Mouse (Mus musculus) MEL (cell line): ENCODE results near the gene Krt18. TPM values are rescaled to one million over a fixed set of nuclear protein-coding genes. Genes with fewer than 3 reads are reported as not detected.

Experiments used
- DNase-seq: peaks from one replicate; pipeline ENCODE4 v3.0.0; 2011; ENCODE audit warnings: low read depth, low spot score
- H3K27ac ChIP-seq: 2 replicates; pipeline ENCODE4 v1.5.1; 2012; ENCODE audit warnings: low read depth, mild to moderate bottlenecking, control low read depth, low read length, moderate library complexity; ENCODE audit not compliant: control insufficient read depth
- H3K27me3 ChIP-seq, 2 experiments: fragments of 150-350 bp in 1 of 2; sonication (generic) in 1 of 2; 2 replicates each; pipeline ENCODE4 v1.6.1; 2012; ENCODE audit warnings: low read length in 2 of 2, mild to moderate bottlenecking in 2 of 2, improper control_type of control experiment in 1 of 2, moderate library complexity in 1 of 2; ENCODE audit not compliant: insufficient read depth in 2 of 2, control insufficient read depth in 1 of 2
- H3K36me3 ChIP-seq, 2 experiments: 2 replicates each; pipeline ENCODE4 v1.6.1; 2012 to 2014; ENCODE audit warnings: low read length in 2 of 2, improper control_type of control experiment in 1 of 2, inconsistent platforms in 1 of 2, mild to moderate bottlenecking in 1 of 2; ENCODE audit not compliant: insufficient read depth in 2 of 2, control insufficient read depth in 1 of 2
- H3K4me1 ChIP-seq, 2 experiments: fragments of 150-350 bp in 1 of 2; sonication (generic) in 1 of 2; 2 replicates each; pipeline ENCODE4 v1.6.1; 2012; ENCODE audit warnings: low read length in 2 of 2, improper control_type of control experiment in 1 of 2, mild to moderate bottlenecking in 1 of 2; ENCODE audit not compliant: insufficient read depth in 2 of 2, control insufficient read depth in 1 of 2
- H3K4me3 ChIP-seq, 2 experiments: fragments of 150-350 bp in 1 of 2; sonication (generic) in 1 of 2; 2 replicates each; pipeline ENCODE4 v1.5.1; 2012; ENCODE audit warnings: low read depth in 2 of 2, low read length in 2 of 2, mild to moderate bottlenecking in 2 of 2, moderate library complexity in 2 of 2, control low read depth in 1 of 2, improper control_type of control experiment in 1 of 2; ENCODE audit not compliant: control insufficient read depth in 1 of 2, insufficient read depth in 1 of 2
- H3K79me2 ChIP-seq: 2 replicates; pipeline ENCODE4 v1.6.1; 2012; ENCODE audit warnings: mild to moderate bottlenecking, low read length, moderate library complexity; ENCODE audit not compliant: control insufficient read depth, poor library complexity, insufficient read depth
- H3K9ac ChIP-seq: 2 replicates; pipeline ENCODE4 v1.6.1; 2012; ENCODE audit warnings: low read depth, mild to moderate bottlenecking, control low read depth, low read length, moderate library complexity; ENCODE audit not compliant: control insufficient read depth, poor library complexity, severe bottlenecking
- H3K9me3 ChIP-seq: fragments of 150-350 bp; sonication (generic); replicated peaks from 2 replicates; pipeline ENCODE4 v1.6.1; 2012; ENCODE audit warnings: mild to moderate bottlenecking, low read length, improper control_type of control experiment, moderate library complexity; ENCODE audit not compliant: insufficient read depth
- BHLHE40 ChIP-seq: IDR thresholded peaks from 2 replicates; pipeline ENCODE4 v1.6.1; 2012; ENCODE audit warnings: low read depth, mild to moderate bottlenecking, inconsistent platforms, low read length, improper control_type of control experiment, borderline replicate concordance
- CHD1 ChIP-seq: IDR thresholded peaks from 2 replicates; pipeline ENCODE4 v1.6.1; 2012; ENCODE audit warnings: low read depth, mild to moderate bottlenecking, inconsistent platforms, low read length, improper control_type of control experiment
- GATA1 ChIP-seq: IDR thresholded peaks from 2 replicates; pipeline ENCODE4 v1.6.1; 2011; ENCODE audit warnings: low read depth, low read length, improper control_type of control experiment
- MAZ ChIP-seq: IDR thresholded peaks from 2 replicates; pipeline ENCODE4 v1.6.1; 2012; ENCODE audit warnings: low read depth, mild to moderate bottlenecking, inconsistent platforms, low read length, improper control_type of control experiment
- NELFE ChIP-seq: IDR thresholded peaks from 2 replicates; pipeline ENCODE4 v1.6.1; 2011; ENCODE audit warnings: low read depth, low read length, improper control_type of control experiment
- NRF1 ChIP-seq: IDR thresholded peaks from 2 replicates; pipeline ENCODE4 v1.6.1; 2014; ENCODE audit warnings: low read depth, mild to moderate bottlenecking, inconsistent platforms, low read length, improper control_type of control experiment, moderate library complexity; ENCODE audit not compliant: poor library complexity, insufficient read depth, severe bottlenecking
- SIN3A ChIP-seq: IDR thresholded peaks from 2 replicates; pipeline ENCODE4 v1.6.1; 2012; ENCODE audit warnings: low read length, improper control_type of control experiment, inconsistent platforms
- TAL1 ChIP-seq: IDR thresholded peaks from 2 replicates; pipeline ENCODE4 v1.6.1; 2012; ENCODE audit warnings: mild to moderate bottlenecking, inconsistent platforms, low read length, moderate library complexity, mixed read lengths
- TCF12 ChIP-seq: IDR thresholded peaks from 2 replicates; pipeline ENCODE4 v1.6.1; 2014; ENCODE audit warnings: low read depth, mild to moderate bottlenecking, inconsistent platforms, low read length, improper control_type of control experiment, moderate library complexity
- USF2 ChIP-seq, 2 experiments: IDR thresholded peaks; 2 replicates each; pipeline ENCODE4 v1.6.1; 2011 to 2012; ENCODE audit warnings: improper control_type of control experiment in 2 of 2, low read length in 2 of 2, borderline replicate concordance in 1 of 2, inconsistent platforms in 1 of 2, low read depth in 1 of 2, mild to moderate bottlenecking in 1 of 2; ENCODE audit not compliant: insufficient read depth in 1 of 2
- ZMIZ1 ChIP-seq: IDR thresholded peaks from 2 replicates; pipeline ENCODE4 v1.6.1; 2012; ENCODE audit warnings: low read depth, mild to moderate bottlenecking, inconsistent platforms, low read length, improper control_type of control experiment, moderate library complexity
- polyA plus RNA-seq, 2 experiments: library from polyadenylated mRNA; stranded (reverse) in 1 of 2; unstranded in 1 of 2; fragments of >175 nt in 1 of 2; fragments of >200 nt in 1 of 2; gene quantifications; 2 replicates each; pipeline versions ENCODE4 v1.2.1 to v1.2.4; 2012; ENCODE audit warnings: low replicate concordance in 2 of 2, low read depth in 1 of 2; ENCODE audit not compliant: insufficient read length in 2 of 2, insufficient read depth in 1 of 2, missing spikeins in 1 of 2
- total RNA-seq: library from RNA; depleted of rRNA; stranded (reverse); fragments of 300-350 nt; gene quantifications from 2 replicates; pipeline ENCODE4 v1.2.3, GENCODE M21; 2012

The Krt18 gene
- total and polyA plus RNA-seq, 3 experiments = 0.08 TPM; not detected in 2

DNA sequence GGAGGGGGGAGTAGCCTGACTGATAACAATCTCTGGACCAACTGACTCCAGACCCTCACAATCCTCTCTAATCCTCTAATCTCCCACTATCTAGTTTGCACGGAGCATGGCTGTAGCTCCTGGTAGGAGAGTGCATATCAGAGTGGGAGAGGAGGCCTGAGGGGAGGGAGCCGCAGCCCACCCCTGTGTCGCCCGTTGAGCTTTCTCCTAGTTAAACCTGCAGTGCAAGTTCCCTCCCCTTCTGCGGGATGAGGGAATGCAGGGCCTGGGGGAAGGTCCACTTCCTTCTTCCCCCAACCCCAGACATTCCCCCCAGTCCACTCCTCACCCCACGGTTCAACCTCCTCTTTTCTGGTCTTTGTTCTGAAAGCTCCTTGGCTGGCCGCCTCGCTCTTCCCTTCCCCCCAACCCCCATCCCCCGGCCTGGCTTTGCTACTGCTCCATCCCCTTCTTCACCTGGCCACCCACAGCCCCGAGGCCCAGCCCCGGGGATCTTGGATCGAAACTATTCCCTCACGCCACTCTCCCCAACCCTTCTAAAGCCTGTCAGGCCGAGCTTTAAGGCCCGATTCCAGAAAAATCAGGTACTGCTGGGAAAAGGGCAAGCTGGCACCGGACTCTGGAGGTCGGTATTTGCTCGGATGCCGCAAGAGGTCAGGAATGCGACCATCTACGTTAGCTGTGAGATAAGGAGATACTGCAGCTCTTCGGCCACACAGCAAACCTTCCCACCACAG, 2.7 kb upstream of the Krt18 start:
- no peaks in the 10 kb centered on the region for H3K79me2 ChIP-seq
- DNase-seq = no peak
- H3K4me3 ChIP-seq = no peak overlapping the region
- H3K27me3 ChIP-seq = peaks cover 4 to 6% of the 10 kb centered on the region in 2 experiments; a peak in 3 of 4 replicates
- H3K9ac ChIP-seq = no peak overlapping the region
- H3K4me1 ChIP-seq = no peaks in the 10 kb centered on the region
- no peaks in the 10 kb centered on the region for H3K9me3 ChIP-seq
- no peaks in the 10 kb centered on the region for H3K36me3 ChIP-seq
- H3K27ac ChIP-seq = no peak overlapping the region
- TF ChIP-seq NELFE (no peak), CHD1 (no peak), ZMIZ1 (no peak), TCF12 (no peak)

- H3K36me3 ChIP-seq = no peaks in the 10 kb centered on the region
- no peak for DNase-seq
- no peak overlapping the region for H3K27ac ChIP-seq
- H3K9me3 ChIP-seq = no peaks in the 10 kb centered on the region
- H3K27me3 ChIP-seq = peaks cover 4 to 6% of the 10 kb centered on the region in 2 experiments
- no peak for TF ChIP-seq GATA1
- H3K9ac ChIP-seq = no peak overlapping the region
- H3K4me3 ChIP-seq = no peak overlapping the region
- H3K79me2 ChIP-seq = no peaks in the 10 kb centered on the region
- no peaks in the 10 kb centered on the region for H3K4me1 ChIP-seq
These were observed 1.6 kb upstream of the Krt18 start for GRCm38 (mm10) chr15:102026430-102026829.

GRCm38 (mm10) chr15:102034121-102035053, 6.4 kb downstream of the Krt18 start:
- H3K9me3 ChIP-seq = no peaks in the 10 kb centered on the region
- no peak overlapping the region for H3K27ac ChIP-seq
- no peaks in the 10 kb centered on the region for H3K36me3 ChIP-seq
- TF ChIP-seq MAZ = no peak
- TF ChIP-seq SIN3A = no peak
- no peak for TF ChIP-seq TAL1
- no peak for TF ChIP-seq NRF1
- TF ChIP-seq USF2 (IDR thresholded peaks at IDR 0.05; ENCODE audit: borderline replicate concordance in 1 of 2, insufficient read depth in 1 of 2, low read depth in 1 of 2, low read length in 2 of 2) = no peak
- no peak for TF ChIP-seq BHLHE40
- H3K27me3 ChIP-seq = peaks cover 22 to 39% of the 10 kb centered on the region in 2 experiments
- no peaks in the 10 kb centered on the region for H3K4me1 ChIP-seq
- no peak overlapping the region for H3K4me3 ChIP-seq
- H3K9ac ChIP-seq = no peak overlapping the region
- no peaks in the 10 kb centered on the region for H3K79me2 ChIP-seq
- no peak for DNase-seq
